Mouse (Mus musculus) retina, postnatal 7 days (tissue): ENCODE measurements around the gene Chid1.

Source experiments
- DNase-seq: peaks from one replicate; pipeline ENCODE4 v3.0.0-alpha.2; 2012; ENCODE audit warnings: low read depth, low spot score

Chid1 gene

GRCm38 (mm10) chr7:141559726-141560325, 20.2 kb upstream of the Chid1 start:
- DNase-seq, result no peak

- no peak for DNase-seq
Observed at GRCm38 (mm10) chr7:141558946-141559345, 19.3 kb upstream of the Chid1 start.

GRCm38 (mm10) chr7:141558329-141558776, 18.7 kb upstream of the Chid1 start:
- DNase-seq, result no peak

- DNase-seq, result no peak
Observed at GRCm38 (mm10) chr7:141550464-141550863, 10.8 kb upstream of the Chid1 start.

- no peak for DNase-seq
Observed at GRCm38 (mm10) chr7:141549432-141550061, 9.9 kb upstream of the Chid1 start.

- DNase-seq, result no peak
Observed at GRCm38 (mm10) chr7:141544654-141545053, 5.0 kb upstream of the Chid1 start.

GRCm38 (mm10) chr7:141542588-141542987, 2.9 kb upstream of the Chid1 start:
- no peak for DNase-seq

- DNase-seq, result no peak
Observed at GRCm38 (mm10) chr7:141541681-141542080, 2.0 kb upstream of the Chid1 start.

- DNase-seq, result no peak
Observed at GRCm38 (mm10) chr7:141540312-141541081, 840 bp upstream of the Chid1 start.

GRCm38 (mm10) chr7:141538852-141539555, 653 bp downstream of the Chid1 start:
- DNase-seq, result no peak

- no peak for DNase-seq
Observed at GRCm38 (mm10) chr7:141535570-141535969, 4.1 kb downstream of the Chid1 start.

GRCm38 (mm10) chr7:141525580-141525925, 14.1 kb downstream of the Chid1 start:
- DNase-seq, result no peak

GRCm38 (mm10) chr7:141524760-141525579, 14.7 kb downstream of the Chid1 start:
- DNase-seq, result peak; percentile 77

- DNase-seq, result no peak
Observed at GRCm38 (mm10) chr7:141524271-141524670, 15.4 kb downstream of the Chid1 start.

GRCm38 (mm10) chr7:141523007-141523406, 16.6 kb downstream of the Chid1 start:
- no peak for DNase-seq

GRCm38 (mm10) chr7:141519795-141520194, 19.9 kb downstream of the Chid1 start:
- DNase-seq, result no peak

- DNase-seq, result no peak
Observed at GRCm38 (mm10) chr7:141518926-141519325, 20.7 kb downstream of the Chid1 start.

- DNase-seq, result no peak
Observed at GRCm38 (mm10) chr7:141518296-141518695, 21.4 kb downstream of the Chid1 start.

- DNase-seq, result no peak
Observed at GRCm38 (mm10) chr7:141517638-141518037, 22.0 kb downstream of the Chid1 start.

GRCm38 (mm10) chr7:141510681-141511191, 28.9 kb downstream of the Chid1 start:
- no peak for DNase-seq

- DNase-seq, result no peak
Observed at GRCm38 (mm10) chr7:141510196-141510595, 29.5 kb downstream of the Chid1 start.
